Mouse (Mus musculus) brain, embryonic 14.5 days (tissue): Measurements from ENCODE around the gene Cdca7l.

ENCODE experiments used
- CTCF ChIP-seq: fragments of 200-500 bp; IDR thresholded peaks from 2 replicates; pipeline ENCODE4 v1.5.1; 2012; ENCODE audit warnings: inconsistent platforms, mild to moderate bottlenecking, moderate library complexity, borderline replicate concordance; ENCODE audit not compliant: insufficient read depth, insufficient read length; ENCODE audit errors: extremely low read depth
- POLR2A ChIP-seq: fragments of 200-500 bp; IDR thresholded peaks from 2 replicates; pipeline ENCODE4 v1.6.1; 2012; ENCODE audit warnings: mild to moderate bottlenecking, inconsistent platforms, borderline replicate concordance; ENCODE audit not compliant: poor library complexity, insufficient read depth, insufficient read length, severe bottlenecking; ENCODE audit errors: extremely low read depth

DNA sequence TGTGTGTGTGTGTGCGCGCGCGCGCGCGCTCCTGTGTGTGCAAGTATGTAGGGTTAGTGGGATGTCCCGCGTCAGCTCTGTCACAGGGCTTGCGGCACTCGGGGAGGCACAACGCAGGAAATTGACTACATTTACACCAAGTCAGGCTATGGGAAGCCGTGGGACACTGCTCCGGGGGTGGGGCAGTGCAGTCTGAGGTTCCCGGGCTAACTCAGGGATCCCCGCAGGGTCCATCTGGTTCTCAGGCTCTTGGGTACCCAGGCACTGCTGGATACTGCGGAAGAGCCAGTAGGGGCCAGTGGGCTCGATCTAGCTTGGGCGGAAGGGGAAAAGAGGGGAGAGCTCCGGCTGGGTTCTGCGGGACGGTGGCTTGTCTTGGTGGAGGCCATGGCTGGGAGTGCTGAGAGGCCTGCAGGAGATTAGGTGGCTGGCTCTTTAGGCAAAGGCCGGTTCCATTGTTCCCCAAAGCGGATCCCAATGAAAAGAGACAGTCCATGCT, 15.5 kb upstream of the Cdca7l start:
- no peak for TF ChIP-seq CTCF
- no peak for TF ChIP-seq POLR2A
